Mouse (Mus musculus) adrenal gland, adult 8-10 months (tissue): Measurements from ENCODE around the gene BC017158. TPM values are rescaled to one million over a fixed set of nuclear protein-coding genes. Genes with fewer than 3 reads are reported as not detected.

Experiments used
- DNase-seq: peaks from one replicate; pipeline ENCODE4 v3.0.0; 2022
- total RNA-seq, 4 experiments: library from RNA; stranded (reverse); gene quantifications; 2 replicates each; pipeline ENCODE4 v1.2.4; 2022

BC017158 gene
- total RNA-seq, 4 experiments from 2014 or later, result 33.0 to 64.0 (median 46.6) TPM

- DNase-seq, result no peak
Measured at GRCm38 (mm10) chr7:128309216-128309615, 11.2 kb upstream of the BC017158 start.

- DNase-seq, result no peak
Measured at GRCm38 (mm10) chr7:128307851-128308250, 9.9 kb upstream of the BC017158 start.

GRCm38 (mm10) chr7:128304907-128305306, 6.9 kb upstream of the BC017158 start:
- no peak for DNase-seq

- DNase-seq, result no peak
Measured at GRCm38 (mm10) chr7:128304198-128304597, 6.2 kb upstream of the BC017158 start.

- DNase-seq, result no peak
Measured at GRCm38 (mm10) chr7:128302151-128302550, 4.2 kb upstream of the BC017158 start.

GRCm38 (mm10) chr7:128300952-128301351, 3.0 kb upstream of the BC017158 start:
- no peak for DNase-seq

GRCm38 (mm10) chr7:128298481-128299342, 742 bp upstream of the BC017158 start:
- no peak for DNase-seq

- DNase-seq, result no peak
Measured at GRCm38 (mm10) chr7:128297291-128297616, 716 bp downstream of the BC017158 start.

GRCm38 (mm10) chr7:128296514-128296913, 1.5 kb downstream of the BC017158 start:
- DNase-seq, result no peak

- DNase-seq, result no peak
Measured at GRCm38 (mm10) chr7:128294785-128295184, 3.2 kb downstream of the BC017158 start.

GRCm38 (mm10) chr7:128288923-128289544, 8.9 kb downstream of the BC017158 start:
- DNase-seq, result no peak

GRCm38 (mm10) chr7:128285060-128285459, 12.9 kb downstream of the BC017158 start:
- DNase-seq, result no peak

- DNase-seq, result no peak
Measured at GRCm38 (mm10) chr7:128284047-128284446, 13.9 kb downstream of the BC017158 start.

- no peak for DNase-seq
Measured at GRCm38 (mm10) chr7:128282532-128283244, 15.3 kb downstream of the BC017158 start.

- no peak for DNase-seq
Measured at GRCm38 (mm10) chr7:128281765-128282164, 16.2 kb downstream of the BC017158 start.

- DNase-seq, result no peak
Measured at GRCm38 (mm10) chr7:128279750-128280149, 18.2 kb downstream of the BC017158 start.

- no peak for DNase-seq
Measured at GRCm38 (mm10) chr7:128276051-128276450, 21.9 kb downstream of the BC017158 start.

- no peak for DNase-seq
Measured at GRCm38 (mm10) chr7:128271496-128271895, 26.5 kb downstream of the BC017158 start.

- DNase-seq, result no peak
Measured at GRCm38 (mm10) chr7:128270431-128270850, 27.5 kb downstream of the BC017158 start.

GRCm38 (mm10) chr7:128267813-128268212, 30.2 kb downstream of the BC017158 start:
- DNase-seq, result no peak

- DNase-seq, result no peak
Measured at GRCm38 (mm10) chr7:128267391-128267790, 30.6 kb downstream of the BC017158 start.

GRCm38 (mm10) chr7:128266056-128266455, 31.9 kb downstream of the BC017158 start:
- DNase-seq, result no peak

- DNase-seq, result no peak
Measured at GRCm38 (mm10) chr7:128265411-128265810, 32.6 kb downstream of the BC017158 start, which contains the start of gene Slc5a2. Gene Slc5a2, plus strand, starts transcription at chr7:128265657.
